Mouse (Mus musculus) ES-E14 (cell line): ENCODE measurements at regions not wholly inside any gene's neighbourhood (a gene's known extent, or its start where the extent isn't known, plus 50 kb on each side); places are given as distances from the start of the nearest gene placed in this dataset.

Source experiments
- CHD2 ChIP-seq: IDR thresholded peaks from 2 replicates; pipeline ENCODE4 v1.6.1; 2014; ENCODE audit warnings: mild to moderate bottlenecking, low read depth, low read length, inconsistent platforms
- HCFC1 ChIP-seq: IDR thresholded peaks from 2 replicates; pipeline ENCODE4 v1.6.1; 2012; ENCODE audit warnings: low read length, inconsistent platforms, borderline replicate concordance; ENCODE audit not compliant: insufficient read depth
- MAFK ChIP-seq: IDR thresholded peaks from 2 replicates; pipeline ENCODE4 v1.6.1; 2014; ENCODE audit warnings: mild to moderate bottlenecking, low read depth, low read length, inconsistent platforms; ENCODE audit not compliant: insufficient read depth
- ZNF384 ChIP-seq: IDR thresholded peaks from 2 replicates; pipeline ENCODE4 v1.6.1; 2012; ENCODE audit warnings: low read depth, low read length, inconsistent platforms

DNA sequence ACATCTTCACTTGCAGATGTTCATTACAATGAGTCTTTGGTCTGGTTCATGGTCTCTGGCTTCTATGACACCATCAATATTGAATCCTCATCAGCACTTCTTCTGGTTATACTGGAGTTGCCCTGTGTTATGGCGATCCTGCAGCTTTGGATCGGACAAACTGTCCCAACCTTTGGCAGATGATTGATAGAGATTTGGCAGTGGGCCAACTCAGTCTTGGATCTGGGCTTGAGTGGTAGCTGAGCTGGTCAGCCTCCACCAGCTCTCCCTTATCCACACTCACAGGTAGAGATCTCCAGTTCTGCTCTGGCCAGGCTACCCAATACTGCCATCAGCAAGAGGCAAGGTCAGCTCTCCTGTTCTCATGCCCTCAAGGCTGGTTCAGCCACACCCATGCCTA, 168.4 kb upstream of the Crygf start:
- TF ChIP-seq CHD2 (no peak), MAFK (no peak), HCFC1 (no peak), ZNF384 (no peak)
